Mouse (Mus musculus): ENCODE measurements around the gene Cnn3. TPM values are rescaled to one million over a fixed set of nuclear protein-coding genes. Genes with fewer than 3 reads are reported as not detected.

The Cnn3 gene
- polyA plus RNA-seq, 1 experiment from 2014 or later, result 128 TPM

- peak; percentile 66 for ATAC-seq
- whole genome bisulfite sequencing (ENCODE audit: insufficient replicate concordance), result 59% methylated on average over 5 of the region's 5 CpGs
- H3K4me1 ChIP-seq (ENCODE audit: insufficient read depth), result peaks cover 10% of the 10 kb centered on the region
- no peak overlapping the region for H3K9ac ChIP-seq (replicated peaks)
- H3K9me3 ChIP-seq (ENCODE audit: low read length), result no peaks in the 10 kb centered on the region
- peak overlapping the region; percentile 76 for H3K27ac ChIP-seq (ENCODE audit: low read depth)
- no peak overlapping the region for H3K4me3 ChIP-seq (ENCODE audit: low read depth, low read length)
- no peak for DNase-seq
- TF ChIP-seq CTCF (IDR thresholded peaks at IDR 0.05; ENCODE audit: low read depth), result no peak
- peak; percentile 65 for TF ChIP-seq EP300 (IDR thresholded peaks at IDR 0.05; ENCODE audit: low read depth)
- no peaks in the 10 kb centered on the region for H3K27me3 ChIP-seq (ENCODE audit: insufficient read depth, low read length)
- no peaks in the 10 kb centered on the region for H3K36me3 ChIP-seq (replicated peaks; ENCODE audit: insufficient read depth, low read length)
- no peak overlapping the region for H3K4me2 ChIP-seq (ENCODE audit: low read depth, low read length)
Measured at GRCm38 (mm10) chr3:121416171-121417154, 9.8 kb upstream of the Cnn3 start.

DNA sequence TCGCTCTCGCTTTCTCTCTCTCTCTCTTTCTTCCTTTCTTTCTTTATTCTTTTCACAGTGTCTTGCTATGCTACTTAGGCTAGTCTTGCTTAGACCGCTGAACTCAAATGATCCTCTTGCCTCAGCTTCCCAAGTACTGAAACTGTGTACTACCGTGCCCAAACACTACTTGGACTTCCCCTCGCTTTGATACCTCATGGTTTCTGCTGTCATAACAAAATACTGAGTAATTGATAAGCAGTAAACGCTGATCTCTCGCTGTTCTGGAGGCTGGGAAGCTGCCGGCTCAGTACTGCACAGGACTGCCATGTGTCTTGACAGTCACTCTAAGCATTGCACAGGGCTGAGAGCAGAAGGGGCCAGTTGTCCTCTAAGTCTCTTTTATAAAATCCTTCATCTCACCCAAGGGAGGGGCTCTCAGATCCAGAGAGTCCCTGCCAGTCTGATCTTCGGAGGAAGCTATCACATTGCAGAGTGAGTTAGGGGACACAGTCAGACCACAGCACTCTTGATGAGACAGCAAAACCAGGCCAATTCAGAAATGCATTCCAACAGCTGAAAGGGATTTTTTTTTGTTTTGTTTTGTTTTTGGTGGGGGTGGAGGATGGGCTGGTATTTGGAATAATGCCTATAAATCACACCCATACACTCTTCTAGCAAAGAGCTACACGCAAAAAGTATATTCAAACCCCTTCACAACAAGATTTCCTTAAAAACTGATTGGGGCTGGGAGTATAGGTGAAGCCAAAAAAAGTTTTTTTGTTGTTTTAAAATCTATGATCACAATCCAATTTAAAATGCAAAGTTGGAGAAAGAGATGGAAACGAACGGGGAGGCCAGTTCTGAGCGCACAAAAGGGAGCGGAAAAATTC, 8.7 kb upstream of the Cnn3 start:
- Histone ChIP-seq H3K9me3 (ENCODE audit: low read length) (no peaks in the 10 kb centered on the region), H3K9ac (replicated peaks) (no peak overlapping the region), H3K27me3 (ENCODE audit: insufficient read depth, low read length) (no peaks in the 10 kb centered on the region), H3K27ac (ENCODE audit: low read depth) (peak overlapping the region; percentile 13; the same call in 1 of the 2 replicates), H3K4me1 (ENCODE audit: insufficient read depth) (peaks cover 3% of the 10 kb centered on the region), H3K4me3 (ENCODE audit: low read depth, low read length) (no peak overlapping the region), H3K4me2 (ENCODE audit: low read depth, low read length) (no peak overlapping the region), H3K36me3 (replicated peaks; ENCODE audit: insufficient read depth, low read length) (no peaks in the 10 kb centered on the region)
- DNase-seq (no peak), ATAC-seq (no peak)
- 62% methylated on average over 14 of the region's 14 CpGs for WGBS (ENCODE audit: insufficient replicate concordance)
- no peak for TF ChIP-seq CTCF (IDR thresholded peaks at IDR 0.05; ENCODE audit: low read depth)
- TF ChIP-seq EP300 (IDR thresholded peaks at IDR 0.05; ENCODE audit: low read depth), result no peak

DNA sequence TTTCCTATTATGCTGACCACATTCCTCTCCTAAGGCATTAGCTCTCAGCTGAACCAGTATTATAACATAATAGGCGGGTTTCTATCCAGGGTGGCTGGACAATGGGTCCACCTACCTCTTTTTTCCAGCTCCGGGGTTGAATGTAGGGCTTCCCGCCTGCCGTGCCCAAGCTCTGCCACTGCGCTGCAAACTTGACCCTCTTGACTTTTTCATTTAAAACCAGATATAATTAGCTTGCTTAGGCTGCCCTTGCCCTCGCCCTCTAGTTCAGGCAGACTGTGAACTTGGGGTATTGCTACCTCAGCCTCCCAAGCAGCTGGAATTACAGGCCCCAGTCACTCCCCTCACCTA, 8.1 kb upstream of the Cnn3 start:
- DNase-seq, result no peak
- Histone ChIP-seq H3K36me3 (replicated peaks; ENCODE audit: insufficient read depth, low read length) (no peaks in the 10 kb centered on the region), H3K4me2 (ENCODE audit: low read depth, low read length) (no peak overlapping the region), H3K4me1 (ENCODE audit: insufficient read depth) (peaks cover 3% of the 10 kb centered on the region; the same call in 1 of the 2 replicates), H3K27me3 (ENCODE audit: insufficient read depth, low read length) (no peaks in the 10 kb centered on the region), H3K27ac (ENCODE audit: low read depth) (no peak overlapping the region), H3K4me3 (ENCODE audit: low read depth, low read length) (no peak overlapping the region), H3K9ac (replicated peaks) (no peak overlapping the region), H3K9me3 (ENCODE audit: low read length) (no peaks in the 10 kb centered on the region)
- TF ChIP-seq CTCF (IDR thresholded peaks at IDR 0.05; ENCODE audit: low read depth), result no peak
- TF ChIP-seq EP300 (IDR thresholded peaks at IDR 0.05; ENCODE audit: low read depth), result no peak
- no peak for ATAC-seq
- 79% methylated on average over 6 of the region's 6 CpGs for WGBS (ENCODE audit: insufficient replicate concordance)

DNA sequence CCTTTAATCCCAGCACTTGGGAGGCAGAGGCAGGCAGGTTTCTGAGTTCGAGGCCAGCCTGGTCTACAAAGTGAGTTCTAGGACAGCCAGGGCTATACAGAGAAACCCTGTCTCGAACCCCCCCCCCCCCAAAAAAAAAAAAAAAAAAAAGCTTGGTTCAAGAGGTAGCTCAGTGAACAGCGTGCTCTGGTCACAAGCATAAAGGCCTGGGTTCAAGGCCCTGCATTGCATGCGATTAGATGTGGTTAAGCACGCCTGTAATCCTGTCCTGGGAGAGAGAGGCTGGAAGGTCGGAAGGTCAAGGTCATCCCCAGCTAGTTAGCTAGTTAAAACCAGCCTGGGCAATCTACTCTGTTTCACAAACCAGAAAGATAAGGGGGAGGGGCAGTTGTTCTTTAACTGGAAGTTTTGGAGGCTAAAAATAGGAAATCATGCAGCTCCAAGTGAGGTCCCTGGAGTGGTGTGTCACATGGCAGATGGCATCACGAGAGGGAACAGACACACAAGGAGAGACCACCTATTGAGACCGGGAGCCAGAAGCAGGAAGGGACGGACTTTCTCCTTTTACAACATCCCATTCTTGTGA, 7.4 kb upstream of the Cnn3 start:
- no peak for DNase-seq
- Histone ChIP-seq H3K36me3 (replicated peaks; ENCODE audit: insufficient read depth, low read length) (no peaks in the 10 kb centered on the region), H3K27ac (ENCODE audit: low read depth) (no peak overlapping the region), H3K9ac (replicated peaks) (no peak overlapping the region), H3K4me1 (ENCODE audit: insufficient read depth) (peaks cover 3% of the 10 kb centered on the region; the same call in 1 of the 2 replicates), H3K4me3 (ENCODE audit: low read depth, low read length) (no peak overlapping the region), H3K9me3 (ENCODE audit: low read length) (no peaks in the 10 kb centered on the region), H3K4me2 (ENCODE audit: low read depth, low read length) (no peak overlapping the region), H3K27me3 (ENCODE audit: insufficient read depth, low read length) (no peaks in the 10 kb centered on the region)
- WGBS (ENCODE audit: insufficient replicate concordance), result 62% methylated on average over 9 of the region's 9 CpGs
- TF ChIP-seq EP300 (IDR thresholded peaks at IDR 0.05; ENCODE audit: low read depth) (no peak), CTCF (IDR thresholded peaks at IDR 0.05; ENCODE audit: low read depth) (no peak)
- ATAC-seq, result peak; percentile 51; the same call in 1 of the 2 replicates

- ATAC-seq (no peak), DNase-seq (no peak)
- Histone ChIP-seq H3K4me1 (ENCODE audit: insufficient read depth) (no peaks in the 10 kb centered on the region), H3K27ac (ENCODE audit: low read depth) (no peak overlapping the region), H3K9me3 (ENCODE audit: low read length) (no peaks in the 10 kb centered on the region), H3K27me3 (ENCODE audit: insufficient read depth, low read length) (no peaks in the 10 kb centered on the region), H3K36me3 (replicated peaks; ENCODE audit: insufficient read depth, low read length) (no peaks in the 10 kb centered on the region), H3K4me2 (ENCODE audit: low read depth, low read length) (no peak overlapping the region), H3K4me3 (ENCODE audit: low read depth, low read length) (no peak overlapping the region), H3K9ac (replicated peaks) (no peak overlapping the region)
- 77% methylated on average over 8 of the region's 8 CpGs for WGBS (ENCODE audit: insufficient replicate concordance)
- TF ChIP-seq CTCF (IDR thresholded peaks at IDR 0.05; ENCODE audit: low read depth), result no peak
- TF ChIP-seq EP300 (IDR thresholded peaks at IDR 0.05; ENCODE audit: low read depth), result no peak
Measured at GRCm38 (mm10) chr3:121422405-121422804, 3.9 kb upstream of the Cnn3 start.

All from liver, postnatal 0 days (tissue).